Mouse (Mus musculus): ENCODE measurements around the gene Mocs2.

The Mocs2 gene

GRCm38 (mm10) chr13:114817751-114818360 is at the start of gene Mocs2:
Gene Mocs2 (plus strand): TSS chr13:114818236.
- DNase-seq (ENCODE audit: low read depth): peak; percentile 73

- DNase-seq (ENCODE audit: low read depth): no peak
Observed at GRCm38 (mm10) chr13:114791511-114791910, 26.5 kb upstream of the Mocs2 start.

- peak; percentile 57 for DNase-seq (ENCODE audit: low read depth)
Observed at GRCm38 (mm10) chr13:114793250-114794030, 24.6 kb upstream of the Mocs2 start.

GRCm38 (mm10) chr13:114801857-114802256 is 16.2 kb upstream of the Mocs2 start:
- DNase-seq (ENCODE audit: low read depth): no peak

- DNase-seq (ENCODE audit: low read depth): no peak
Observed at GRCm38 (mm10) chr13:114802971-114803370, 15.1 kb upstream of the Mocs2 start.

GRCm38 (mm10) chr13:114809624-114810210 is 8.3 kb upstream of the Mocs2 start:
- no peak for DNase-seq (ENCODE audit: low read depth)

- DNase-seq (ENCODE audit: low read depth): peak; percentile 60
Observed at GRCm38 (mm10) chr13:114818513-114818912, 477 bp downstream of the Mocs2 start.

- DNase-seq (ENCODE audit: low read depth): no peak
Observed at GRCm38 (mm10) chr13:114822871-114823270, 4.8 kb downstream of the Mocs2 start.

- no peak for DNase-seq (ENCODE audit: low read depth)
Observed at GRCm38 (mm10) chr13:114825377-114825855, 7.4 kb downstream of the Mocs2 start.

- no peak for DNase-seq (ENCODE audit: low read depth)
Observed at GRCm38 (mm10) chr13:114831367-114831833, 13.4 kb downstream of the Mocs2 start.

GRCm38 (mm10) chr13:114832761-114833160 is 14.7 kb downstream of the Mocs2 start:
- no peak for DNase-seq (ENCODE audit: low read depth)

- DNase-seq (ENCODE audit: low read depth): no peak
Observed at GRCm38 (mm10) chr13:114833351-114833750, 15.3 kb downstream of the Mocs2 start.

- no peak for DNase-seq (ENCODE audit: low read depth)
Observed at GRCm38 (mm10) chr13:114834580-114834979, 16.5 kb downstream of the Mocs2 start.

GRCm38 (mm10) chr13:114837061-114837460 is 19.0 kb downstream of the Mocs2 start:
- no peak for DNase-seq (ENCODE audit: low read depth)

GRCm38 (mm10) chr13:114838535-114838990 is 20.5 kb downstream of the Mocs2 start:
- DNase-seq (ENCODE audit: low read depth): peak; percentile 54

- DNase-seq (ENCODE audit: low read depth): no peak
Observed at GRCm38 (mm10) chr13:114839098-114839497, 21.1 kb downstream of the Mocs2 start.

- no peak for DNase-seq (ENCODE audit: low read depth)
Observed at GRCm38 (mm10) chr13:114840545-114840944, 22.5 kb downstream of the Mocs2 start.

- no peak for DNase-seq (ENCODE audit: low read depth)
Observed at GRCm38 (mm10) chr13:114843318-114843717, 25.3 kb downstream of the Mocs2 start.

GRCm38 (mm10) chr13:114845804-114846203 is 27.8 kb downstream of the Mocs2 start:
- DNase-seq (ENCODE audit: low read depth): no peak

- DNase-seq (ENCODE audit: low read depth): no peak
Observed at GRCm38 (mm10) chr13:114848945-114849344, 30.9 kb downstream of the Mocs2 start.

- no peak for DNase-seq (ENCODE audit: low read depth)
Observed at GRCm38 (mm10) chr13:114852264-114853111, 34.5 kb downstream of the Mocs2 start.

GRCm38 (mm10) chr13:114853152-114853551 is 35.1 kb downstream of the Mocs2 start:
- no peak for DNase-seq (ENCODE audit: low read depth)

All from fibroblast of lung, adult 2 months (primary cell).